Comparison of ENCODE assay signal across 8 mouse cellular contexts in the genomic region with DNA sequence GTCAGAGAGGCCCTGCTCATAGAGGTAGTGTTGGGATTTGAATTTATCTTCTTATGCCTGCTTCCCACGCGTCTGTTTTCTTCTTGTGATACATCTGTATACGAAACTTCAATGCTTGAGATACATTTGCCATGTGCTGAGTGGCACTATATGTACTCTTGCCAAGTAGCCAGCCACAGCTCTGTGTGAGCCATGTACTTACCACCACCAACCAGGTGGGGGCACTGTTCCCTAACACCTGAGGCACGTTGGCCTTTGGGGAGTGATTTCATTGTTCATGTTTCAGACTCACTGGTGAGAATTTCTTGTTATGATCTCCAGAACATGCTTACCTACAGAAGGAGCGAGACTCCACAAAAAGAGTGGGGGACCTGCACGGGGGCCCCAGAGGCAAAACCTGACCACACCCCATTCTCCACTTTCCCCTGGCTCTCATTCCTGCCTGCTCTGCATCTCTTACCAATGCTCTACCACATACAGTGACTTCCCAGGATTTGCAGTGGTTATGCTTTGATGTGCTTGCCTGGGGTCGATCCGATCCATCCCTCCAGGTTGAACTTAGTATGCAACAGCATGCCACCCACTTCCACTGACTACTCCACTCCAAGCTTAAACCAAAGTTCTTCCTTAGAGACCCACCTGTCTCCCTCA. TPM values are rescaled to one million over a fixed set of nuclear protein-coding genes. Genes with fewer than 3 reads are reported as not detected.
DNase-seq lines count a peak whose midpoint lies in the region; ATAC-seq lines count a peak whose summit lies in the region.

No protein-coding gene starts in this region.

- no peak overlapping the region for H3K9ac ChIP-seq in forebrain, embryonic 16.5 days (replicated peaks; ENCODE audit: low read depth, low read length)
- no peak overlapping the region for H3K9ac ChIP-seq in hindbrain, embryonic 12.5 days

- no peak overlapping the region for H3K4me3 ChIP-seq in forebrain, embryonic 16.5 days (replicated peaks; ENCODE audit: low read length)
- H3K4me3 ChIP-seq in hindbrain, embryonic 12.5 days, result no peak overlapping the region

- no peak overlapping the region for H3K4me2 ChIP-seq in forebrain, embryonic 16.5 days (ENCODE audit: low read length)
- no peak overlapping the region for H3K4me2 ChIP-seq in hindbrain, embryonic 12.5 days (replicated peaks)

- peaks cover 3% of the 10 kb centered on the region for H3K4me1 ChIP-seq in forebrain, embryonic 16.5 days (replicated peaks; ENCODE audit: control insufficient read depth, insufficient read depth, low read length)
- peaks cover 7% of the 10 kb centered on the region for H3K4me1 ChIP-seq in hindbrain, embryonic 12.5 days

- WGBS in forebrain, embryonic 16.5 days, result 20% methylated on average over 8 of the region's 8 CpGs
- WGBS in hindbrain, embryonic 12.5 days, result 27% methylated on average over 8 of the region's 8 CpGs

- DNase-seq in NIH3T3 (ENCODE audit: low read depth), result peak; percentile 93
- DNase-seq in cerebellum, adult 11-12 months, result peak; percentile 81
- peak; percentile 80 to 94 for DNase-seq in layer of hippocampus, postnatal 25 days (ENCODE audit: extremely low spot score in 1 of 2, low spot score in 1 of 2)
- peak; percentile 80 to 91 for DNase-seq in right cerebral cortex, adult 2 months (ENCODE audit: low spot score in 2 of 2)
- DNase-seq in urinary bladder, adult 2 months (ENCODE audit: low spot score), result peak; percentile 69

- H3K9me3 ChIP-seq in forebrain, embryonic 16.5 days (ENCODE audit: control insufficient read depth, low read length), result no peaks in the 10 kb centered on the region
- no peaks in the 10 kb centered on the region for H3K9me3 ChIP-seq in hindbrain, embryonic 12.5 days (replicated peaks)

- H3K36me3 ChIP-seq in forebrain, embryonic 16.5 days (ENCODE audit: control insufficient read depth, insufficient read depth), result no peaks in the 10 kb centered on the region
- H3K36me3 ChIP-seq in hindbrain, embryonic 12.5 days, result no peaks in the 10 kb centered on the region

- no peak overlapping the region for H3K27ac ChIP-seq in forebrain, embryonic 16.5 days (ENCODE audit: low read length)
- no peak overlapping the region for H3K27ac ChIP-seq in hindbrain, embryonic 12.5 days

- ATAC-seq in forebrain, embryonic 16.5 days, result peak; percentile 79
- peak; percentile 54 for ATAC-seq in hindbrain, embryonic 12.5 days (ENCODE audit: low FRiP score)
- peak; percentile 92 for ATAC-seq in megakaryocyte, adult 5-6 weeks (ENCODE audit: poor library complexity, severe bottlenecking)

- no peaks in the 10 kb centered on the region for H3K27me3 ChIP-seq in forebrain, embryonic 16.5 days (replicated peaks; ENCODE audit: control insufficient read depth, insufficient read depth, low read length)
- no peaks in the 10 kb centered on the region for H3K27me3 ChIP-seq in hindbrain, embryonic 12.5 days

RNA-seq across cellular contexts. Expression of a gene that starts 18.0 kb away (rescaled TPM):
- polyA plus RNA-seq in forebrain, embryonic 16.5 days (2015; fragmentation: Nextera tagmentation; extraction: Ambion mirVana), result 0.53 TPM in 1 of 2 replicates, not detected in the other
- polyA plus RNA-seq in hindbrain, embryonic 12.5 days (2016; fragmentation: Nextera tagmentation; extraction: Ambion mirVana), result not detected in 2 replicates
- total RNA-seq in layer of hippocampus, postnatal 25 days (2021), result under 1 TPM in 1 of 2 experiments, not detected in 1; 0.42 TPM
- not detected in 2 replicates for total RNA-seq in megakaryocyte, adult 5-6 weeks (2015)
- not detected in 2 replicates for total RNA-seq in megakaryocyte, adult 5-6 weeks (2017)
- polyA plus RNA-seq in urinary bladder, adult 2 months (2012; rRNA removed), result 0.13 TPM in 1 of 2 replicates, not detected in the other
